Mouse (Mus musculus): Measurements from ENCODE around the gene Man2b1. TPM values are rescaled to one million over a fixed set of nuclear protein-coding genes. Genes with fewer than 3 reads are reported as not detected.

The Man2b1 gene
- polyA plus RNA-seq, 1 experiment: 469 TPM

- H3K4me3 ChIP-seq (ENCODE audit: insufficient read depth, low read length): peak overlapping the region; percentile 81
- H3K27ac ChIP-seq (ENCODE audit: insufficient read depth, low read depth, low read length): peak overlapping the region; percentile 74
- H3K4me1 ChIP-seq (ENCODE audit: control insufficient read depth, insufficient read depth, low read length): peaks cover 20% of the 10 kb centered on the region
- TF ChIP-seq CTCF (IDR thresholded peaks at IDR 0.05; ENCODE audit: low read depth, low read length) (no peak), POLR2A (IDR thresholded peaks at IDR 0.05; ENCODE audit: borderline replicate concordance, low read depth, low read length) (no peak)
Observed at GRCm38 (mm10) chr8:85084633-85085032, 1.6 kb downstream of the Man2b1 start.

- TF ChIP-seq CTCF (IDR thresholded peaks at IDR 0.05; ENCODE audit: low read depth, low read length) (no peak), POLR2A (IDR thresholded peaks at IDR 0.05; ENCODE audit: borderline replicate concordance, low read depth, low read length) (no peak)
- H3K4me3 ChIP-seq (ENCODE audit: insufficient read depth, low read length): no peak overlapping the region
- no peak overlapping the region for H3K27ac ChIP-seq (ENCODE audit: insufficient read depth, low read depth, low read length)
- peaks cover 21% of the 10 kb centered on the region for H3K4me1 ChIP-seq (ENCODE audit: control insufficient read depth, insufficient read depth, low read length)
Observed at GRCm38 (mm10) chr8:85086238-85086637, 3.2 kb downstream of the Man2b1 start.

GRCm38 (mm10) chr8:85088771-85089170 lies 5.7 kb downstream of the Man2b1 start:
- no peak for TF ChIP-seq POLR2A (IDR thresholded peaks at IDR 0.05; ENCODE audit: borderline replicate concordance, low read depth, low read length)
- no peak for TF ChIP-seq CTCF (IDR thresholded peaks at IDR 0.05; ENCODE audit: low read depth, low read length)
- Histone ChIP-seq H3K4me3 (ENCODE audit: insufficient read depth, low read length) (no peak overlapping the region), H3K4me1 (ENCODE audit: control insufficient read depth, insufficient read depth, low read length) (peaks cover 26% of the 10 kb centered on the region), H3K27ac (ENCODE audit: insufficient read depth, low read depth, low read length) (no peak overlapping the region)

GRCm38 (mm10) chr8:85090856-85091255 lies 7.8 kb downstream of the Man2b1 start:
- Histone ChIP-seq H3K4me3 (ENCODE audit: insufficient read depth, low read length) (no peak overlapping the region), H3K27ac (ENCODE audit: insufficient read depth, low read depth, low read length) (no peak overlapping the region), H3K4me1 (ENCODE audit: control insufficient read depth, insufficient read depth, low read length) (peaks cover 16% of the 10 kb centered on the region)
- TF ChIP-seq CTCF (IDR thresholded peaks at IDR 0.05; ENCODE audit: low read depth, low read length) (no peak), POLR2A (IDR thresholded peaks at IDR 0.05; ENCODE audit: borderline replicate concordance, low read depth, low read length) (no peak)

DNA sequence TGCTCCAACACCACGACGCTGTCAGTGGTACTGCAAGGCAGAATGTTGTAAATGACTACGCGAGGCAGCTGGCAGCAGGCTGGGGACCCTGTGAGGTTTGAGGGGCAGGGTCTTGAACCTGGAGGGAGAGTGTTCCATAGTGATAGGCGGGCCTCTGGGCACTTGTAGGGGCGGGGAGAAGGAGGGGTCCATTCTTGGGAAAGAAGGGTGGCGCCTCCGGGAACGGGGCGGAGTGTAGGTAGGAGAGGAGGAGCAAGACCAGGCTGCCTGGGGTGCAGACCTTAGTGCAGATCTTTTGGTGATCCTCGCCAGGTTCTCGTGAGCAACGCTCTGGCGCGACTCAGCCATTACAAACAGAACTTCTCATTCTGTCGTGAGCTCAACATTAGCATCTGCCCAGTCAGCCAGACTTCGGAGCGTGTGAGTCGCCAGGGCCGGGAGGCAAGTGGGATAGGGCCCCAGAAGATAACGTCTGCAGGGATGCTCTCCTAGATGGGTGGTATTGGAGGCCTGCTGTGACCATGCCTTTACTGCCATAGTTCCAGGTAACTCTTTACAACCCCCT lies 8.5 kb downstream of the Man2b1 start:
- Histone ChIP-seq H3K4me3 (ENCODE audit: insufficient read depth, low read length) (no peak overlapping the region), H3K27ac (ENCODE audit: insufficient read depth, low read depth, low read length) (no peak overlapping the region), H3K4me1 (ENCODE audit: control insufficient read depth, insufficient read depth, low read length) (peaks cover 16% of the 10 kb centered on the region)
- TF ChIP-seq POLR2A (IDR thresholded peaks at IDR 0.05; ENCODE audit: borderline replicate concordance, low read depth, low read length) (no peak), CTCF (IDR thresholded peaks at IDR 0.05; ENCODE audit: low read depth, low read length) (no peak)

DNA sequence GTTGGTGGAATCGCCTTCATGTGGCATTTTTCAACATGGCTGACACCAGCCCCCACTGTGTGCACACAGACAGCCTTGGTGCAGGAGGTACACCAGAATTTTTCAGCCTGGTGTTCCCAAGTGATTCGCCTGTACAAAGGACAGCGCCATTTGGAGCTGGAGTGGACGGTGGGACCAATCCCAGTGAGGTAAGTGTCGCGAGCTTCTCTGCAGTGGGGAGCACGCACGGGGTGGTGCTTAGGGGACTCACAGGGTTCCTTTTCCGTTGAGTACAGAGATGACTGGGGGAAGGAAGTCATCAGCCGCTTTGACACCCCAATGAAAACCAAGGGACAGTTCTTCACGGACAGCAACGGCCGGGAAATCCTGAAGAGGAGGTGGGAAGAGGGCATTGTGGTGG lies 12.0 kb downstream of the Man2b1 start:
- H3K4me1 ChIP-seq (ENCODE audit: control insufficient read depth, insufficient read depth, low read length): peaks cover 16% of the 10 kb centered on the region
- H3K27ac ChIP-seq (ENCODE audit: insufficient read depth, low read depth, low read length): no peak overlapping the region
- H3K4me3 ChIP-seq (ENCODE audit: insufficient read depth, low read length): no peak overlapping the region
- TF ChIP-seq POLR2A (IDR thresholded peaks at IDR 0.05; ENCODE audit: borderline replicate concordance, low read depth, low read length): no peak
- no peak for TF ChIP-seq CTCF (IDR thresholded peaks at IDR 0.05; ENCODE audit: low read depth, low read length)

- Histone ChIP-seq H3K4me3 (ENCODE audit: insufficient read depth, low read length) (no peak overlapping the region), H3K27ac (ENCODE audit: insufficient read depth, low read depth, low read length) (no peak overlapping the region), H3K4me1 (ENCODE audit: control insufficient read depth, insufficient read depth, low read length) (peaks cover 16% of the 10 kb centered on the region)
- TF ChIP-seq POLR2A (IDR thresholded peaks at IDR 0.05; ENCODE audit: borderline replicate concordance, low read depth, low read length): no peak
- no peak for TF ChIP-seq CTCF (IDR thresholded peaks at IDR 0.05; ENCODE audit: low read depth, low read length)
Observed at GRCm38 (mm10) chr8:85095566-85095965, 12.5 kb downstream of the Man2b1 start.

DNA sequence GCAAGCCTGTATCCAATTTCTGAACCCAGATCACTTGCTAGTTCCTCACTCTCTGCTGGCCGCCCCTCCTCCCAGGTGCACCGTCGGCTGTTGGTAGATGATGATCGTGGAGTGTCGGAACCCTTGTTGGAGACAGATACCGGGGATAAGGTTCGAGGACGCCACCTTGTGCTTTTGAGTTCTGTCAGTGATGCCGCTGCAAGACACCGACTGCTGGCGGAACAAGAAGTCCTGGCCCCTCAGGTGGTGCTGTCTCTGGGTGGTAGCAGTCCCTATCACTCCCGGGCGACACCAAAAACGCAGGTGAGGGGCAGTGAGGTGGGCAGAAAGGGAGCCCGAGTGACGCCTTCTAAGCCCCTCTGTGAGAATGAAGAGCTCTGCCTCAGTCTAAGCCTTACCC lies 13.1 kb downstream of the Man2b1 start:
- Histone ChIP-seq H3K27ac (ENCODE audit: insufficient read depth, low read depth, low read length) (no peak overlapping the region), H3K4me3 (ENCODE audit: insufficient read depth, low read length) (no peak overlapping the region), H3K4me1 (ENCODE audit: control insufficient read depth, insufficient read depth, low read length) (peaks cover 15% of the 10 kb centered on the region)
- no peak for TF ChIP-seq POLR2A (IDR thresholded peaks at IDR 0.05; ENCODE audit: borderline replicate concordance, low read depth, low read length)
- TF ChIP-seq CTCF (IDR thresholded peaks at IDR 0.05; ENCODE audit: low read depth, low read length): no peak

GRCm38 (mm10) chr8:85096850-85097249 lies 13.8 kb downstream of the Man2b1 start:
- Histone ChIP-seq H3K4me3 (ENCODE audit: insufficient read depth, low read length) (no peak overlapping the region), H3K27ac (ENCODE audit: insufficient read depth, low read depth, low read length) (no peak overlapping the region), H3K4me1 (ENCODE audit: control insufficient read depth, insufficient read depth, low read length) (peaks cover 8% of the 10 kb centered on the region)
- no peak for TF ChIP-seq POLR2A (IDR thresholded peaks at IDR 0.05; ENCODE audit: borderline replicate concordance, low read depth, low read length)
- no peak for TF ChIP-seq CTCF (IDR thresholded peaks at IDR 0.05; ENCODE audit: low read depth, low read length)

- Histone ChIP-seq H3K4me3 (ENCODE audit: insufficient read depth, low read length) (no peak overlapping the region), H3K27ac (ENCODE audit: insufficient read depth, low read depth, low read length) (no peak overlapping the region), H3K4me1 (ENCODE audit: control insufficient read depth, insufficient read depth, low read length) (no peaks in the 10 kb centered on the region)
- TF ChIP-seq POLR2A (IDR thresholded peaks at IDR 0.05; ENCODE audit: borderline replicate concordance, low read depth, low read length) (no peak), CTCF (IDR thresholded peaks at IDR 0.05; ENCODE audit: low read depth, low read length) (no peak)
Observed at GRCm38 (mm10) chr8:85100076-85100665, 17.1 kb downstream of the Man2b1 start.

All from bone marrow macrophage, adult 2 months (primary cell).